Mouse (Mus musculus): ENCODE measurements around the gene Retn.
A peak's percentile ranks its signal among the peaks of the same experiment; 100 is the strongest.

DNA sequence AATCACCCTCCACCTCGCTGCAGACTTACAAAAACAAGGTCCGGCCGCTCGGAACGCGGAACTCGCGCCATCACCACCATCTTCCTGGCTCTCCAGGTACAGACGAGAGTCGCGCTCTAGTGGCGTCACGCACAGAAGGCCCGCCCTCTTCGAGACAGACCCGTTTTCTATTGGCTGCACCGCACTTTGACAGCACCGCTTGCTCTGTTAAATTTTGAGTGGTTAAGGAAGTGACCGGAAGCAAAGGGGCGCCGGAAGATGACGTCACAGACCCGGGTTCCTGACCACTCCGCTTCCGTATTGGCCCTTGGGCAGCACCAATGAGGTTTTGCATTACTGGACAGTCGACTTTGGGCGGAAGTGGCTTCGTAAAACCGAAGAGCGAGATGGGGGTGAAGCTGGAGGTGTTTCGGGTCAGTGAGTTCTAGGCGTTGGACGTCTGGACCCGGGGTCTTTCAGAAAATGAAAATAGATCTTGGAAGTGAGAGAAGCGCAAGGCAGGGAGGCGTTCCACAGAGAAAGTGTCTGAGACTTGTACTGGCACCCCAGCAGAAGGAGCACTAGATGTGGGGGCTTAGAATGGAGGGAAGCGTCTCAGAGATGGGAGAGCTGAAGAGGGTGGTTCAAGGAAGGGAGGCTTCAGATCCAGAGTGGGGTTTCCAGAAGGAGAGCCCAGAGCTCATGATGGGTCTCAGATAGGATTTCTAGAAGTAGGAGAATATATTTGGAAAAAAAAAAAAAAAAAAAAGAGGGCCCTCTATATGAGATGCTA, 34.2 kb upstream of the Retn start, which contains the start of the genes Xab2 and Pet100:
- TF ChIP-seq POLR2A (IDR thresholded peaks at IDR 0.05; ENCODE audit: insufficient read depth, low read depth, low read length) (peak; percentile 35), CTCF (IDR thresholded peaks at IDR 0.05; ENCODE audit: insufficient read depth, low read depth, low read length) (no peak)
